Mouse (Mus musculus) heart, adult 11 months (tissue): Measurements from ENCODE around the gene Eif4e1b.
A peak's percentile ranks its signal among the peaks of the same experiment; 100 is the strongest.

ENCODE experiments used
- DNase-seq: peaks from one replicate; pipeline ENCODE4 v3.0.0; 2022

Eif4e1b gene

GRCm38 (mm10) chr13:54803010-54803409 lies 19.2 kb downstream of the Eif4e1b start:
- DNase-seq, result no peak

- no peak for DNase-seq
These were observed 21.5 kb downstream of the Eif4e1b start for GRCm38 (mm10) chr13:54805134-54805838.

GRCm38 (mm10) chr13:54806434-54806976 lies 22.7 kb downstream of the Eif4e1b start:
- DNase-seq, result no peak

- no peak for DNase-seq
These were observed 24.3 kb downstream of the Eif4e1b start for GRCm38 (mm10) chr13:54808067-54808466.

GRCm38 (mm10) chr13:54811476-54811875 lies 27.7 kb downstream of the Eif4e1b start:
- no peak for DNase-seq

GRCm38 (mm10) chr13:54813381-54813780 lies 29.6 kb downstream of the Eif4e1b start:
- DNase-seq, result no peak

GRCm38 (mm10) chr13:54818399-54819254 lies 34.8 kb downstream of the Eif4e1b start:
- DNase-seq, result no peak

GRCm38 (mm10) chr13:54821106-54821505 lies 37.3 kb downstream of the Eif4e1b start:
- DNase-seq, result no peak

- no peak for DNase-seq
These were observed 38.1 kb downstream of the Eif4e1b start for GRCm38 (mm10) chr13:54821931-54822330.

- peak; percentile 96 for DNase-seq
These were observed 40.5 kb downstream of the Eif4e1b start for GRCm38 (mm10) chr13:54824111-54824931.

GRCm38 (mm10) chr13:54827992-54828391 lies 44.2 kb downstream of the Eif4e1b start:
- DNase-seq, result no peak

GRCm38 (mm10) chr13:54828508-54828907 lies 44.7 kb downstream of the Eif4e1b start:
- DNase-seq, result no peak

GRCm38 (mm10) chr13:54829450-54829849 lies 45.7 kb downstream of the Eif4e1b start:
- no peak for DNase-seq

GRCm38 (mm10) chr13:54836351-54837030 lies 52.7 kb downstream of the Eif4e1b start:
- no peak for DNase-seq

GRCm38 (mm10) chr13:54837061-54837460 lies 53.3 kb downstream of the Eif4e1b start:
- DNase-seq, result no peak

- DNase-seq, result no peak
These were observed 53.7 kb downstream of the Eif4e1b start for GRCm38 (mm10) chr13:54837471-54837889.
